Mouse (Mus musculus) spleen, adult 2 months (tissue): Measurements from ENCODE around the gene Slc16a7.

Experiments used
- CTCF ChIP-seq: fragments of 200-500 bp; IDR thresholded peaks from 2 replicates; pipeline ENCODE4 v1.5.1; 2011; ENCODE audit warnings: mild to moderate bottlenecking, inconsistent platforms; ENCODE audit not compliant: insufficient read depth, insufficient read length, insufficient replicate concordance; ENCODE audit errors: extremely low read depth
- POLR2A ChIP-seq: fragments of 200-500 bp; IDR thresholded peaks from 2 replicates; pipeline ENCODE4 v1.6.1; 2011; ENCODE audit warnings: low read depth, low read length, inconsistent platforms

- TF ChIP-seq POLR2A, result no peak
- no peak for TF ChIP-seq CTCF
Observed at GRCm38 (mm10) chr10:125310855-125311254, 78.4 kb downstream of the Slc16a7 start.
